Mouse (Mus musculus): ENCODE measurements around the gene Disc1. TPM values are rescaled to one million over a fixed set of nuclear protein-coding genes. Genes with fewer than 3 reads are reported as not detected.

The Disc1 gene
- total and polyA plus RNA-seq, 3 experiments, result not detected

GRCm38 (mm10) chr8:125247349-125247748 is 193.4 kb downstream of the Disc1 start:
- Histone ChIP-seq H3K4me1 (ENCODE audit: control insufficient read depth in 1 of 2, insufficient read depth in 2 of 2) (peaks cover 0 to 4% of the 10 kb centered on the region in 2 experiments; a peak in 1 of 4 replicates), H3K4me2 (ENCODE audit: insufficient read depth, low read depth, poor library complexity, severe bottlenecking) (no peak overlapping the region), H3K4me3 (replicated peaks in 1 of 3; ENCODE audit: low read depth in 2 of 3, low read length in 2 of 3, poor library complexity in 1 of 3) (no peak overlapping the region), H3K79me2 (replicated peaks; ENCODE audit: control insufficient read depth, extremely low read depth, insufficient read depth, poor library complexity, severe bottlenecking) (no peaks in the 10 kb centered on the region), H3K27ac (ENCODE audit: insufficient read depth, low read depth) (no peak overlapping the region), H3K9ac (ENCODE audit: insufficient read depth, low read depth) (no peak overlapping the region), H3K27me3 (replicated peaks) (peaks cover 3% of the 10 kb centered on the region), H3K36me3 (replicated peaks in 1 of 2; ENCODE audit: control insufficient read depth in 1 of 2, insufficient read depth in 1 of 2, low read length in 1 of 2) (no peaks in the 10 kb centered on the region), H3K9me3 (replicated peaks; ENCODE audit: low read length) (peaks cover 3% of the 10 kb centered on the region)
- dilution Hi-C loops (cut with MboI; ENCODE audit: extremely low pct_ligation_motif_present, extremely low pct_unique_long_range_greater_than_20kb, low sequenced_read_pairs), result no loop called here
- TF ChIP-seq TCF12 (IDR thresholded peaks at IDR 0.05; ENCODE audit: low read depth, low read length), result no peak
- no peak for TF ChIP-seq CHD2 (IDR thresholded peaks at IDR 0.05; ENCODE audit: low read length)
- no peak for TF ChIP-seq ELF1 (IDR thresholded peaks at IDR 0.05; ENCODE audit: low read depth, low read length)
- TF ChIP-seq E2F4 (IDR thresholded peaks at IDR 0.05; ENCODE audit: insufficient replicate concordance, low read depth, low read length), result no peak
- no peak for TF ChIP-seq ETS1 (conservative IDR thresholded peaks at IDR 0.05; ENCODE audit: low read depth, low read length)
- no peak for TF ChIP-seq NELFE (IDR thresholded peaks at IDR 0.05; ENCODE audit: low read depth, low read length)
- no peak for TF ChIP-seq KAT2A (IDR thresholded peaks at IDR 0.05; ENCODE audit: insufficient replicate concordance, low read length)
- TF ChIP-seq SIN3A (IDR thresholded peaks at IDR 0.05; ENCODE audit: low read length), result no peak
- TF ChIP-seq MAZ (IDR thresholded peaks at IDR 0.05; ENCODE audit: low read depth, low read length), result no peak
- no peak for TF ChIP-seq ZC3H11A (IDR thresholded peaks at IDR 0.05; ENCODE audit: low read depth, low read length)
- no peak for TF ChIP-seq CTCF (conservative IDR thresholded peaks at IDR 0.05 in 1 of 2, IDR thresholded peaks at IDR 0.05 in 1 of 2; ENCODE audit: low read depth in 2 of 2, low read length in 2 of 2)
- TF ChIP-seq ZNF384 (IDR thresholded peaks at IDR 0.05; ENCODE audit: low read depth, low read length), result no peak
- TF ChIP-seq USF2 (conservative IDR thresholded peaks at IDR 0.05; ENCODE audit: low read depth, low read length), result no peak
- TF ChIP-seq RAD21 (IDR thresholded peaks at IDR 0.05; ENCODE audit: low read depth, low read length), result no peak
- no peak for TF ChIP-seq PAX5 (IDR thresholded peaks at IDR 0.05; ENCODE audit: low read length)
- TF ChIP-seq MYC (IDR thresholded peaks at IDR 0.05; ENCODE audit: low read depth, low read length), result no peak
- no peak for TF ChIP-seq JUND (conservative IDR thresholded peaks at IDR 0.05; ENCODE audit: low read depth, low read length)
- no peak for TF ChIP-seq BHLHE40 (IDR thresholded peaks at IDR 0.05; ENCODE audit: low read depth, low read length)
- TF ChIP-seq MXI1 (IDR thresholded peaks at IDR 0.05; ENCODE audit: low read depth, low read length), result no peak
- no peak for TF ChIP-seq ZMIZ1 (IDR thresholded peaks at IDR 0.05; ENCODE audit: low read depth, low read length)
- no peak for DNase-seq (ENCODE audit: extremely low read depth)
- in situ Hi-C loops (cut with MboI; ENCODE audit: low pct_ligation_motif_present, low pct_unique_long_range_greater_than_20kb, low sequenced_read_pairs), result no loop called here

- H3K4me2 ChIP-seq (ENCODE audit: insufficient read depth, low read depth, poor library complexity, severe bottlenecking), result no peak overlapping the region
- in situ Hi-C loops (cut with MboI; ENCODE audit: low pct_ligation_motif_present, low pct_unique_long_range_greater_than_20kb, low sequenced_read_pairs) (no loop called here), dilution Hi-C loops (cut with MboI; ENCODE audit: extremely low pct_ligation_motif_present, extremely low pct_unique_long_range_greater_than_20kb, low sequenced_read_pairs) (no loop called here)
- no peak overlapping the region for H3K27ac ChIP-seq (ENCODE audit: insufficient read depth, low read depth)
- H3K4me3 ChIP-seq (replicated peaks in 1 of 3; ENCODE audit: low read depth in 2 of 3, low read length in 2 of 3, poor library complexity in 1 of 3), result no peak overlapping the region
- peaks cover 0 to 4% of the 10 kb centered on the region in 2 experiments; a peak in 2 of 4 replicates for H3K4me1 ChIP-seq (ENCODE audit: control insufficient read depth in 1 of 2, insufficient read depth in 2 of 2)
- H3K9ac ChIP-seq (ENCODE audit: insufficient read depth, low read depth), result no peak overlapping the region
- H3K36me3 ChIP-seq (replicated peaks in 1 of 2; ENCODE audit: control insufficient read depth in 1 of 2, insufficient read depth in 1 of 2, low read length in 1 of 2), result no peaks in the 10 kb centered on the region
- no peaks in the 10 kb centered on the region for H3K79me2 ChIP-seq (replicated peaks; ENCODE audit: control insufficient read depth, extremely low read depth, insufficient read depth, poor library complexity, severe bottlenecking)
- no peaks in the 10 kb centered on the region for H3K27me3 ChIP-seq (replicated peaks)
- H3K9me3 ChIP-seq (replicated peaks; ENCODE audit: low read length), result peaks cover 3% of the 10 kb centered on the region
- no peak for DNase-seq (ENCODE audit: extremely low read depth)
- TF ChIP-seq EP300 (IDR thresholded peaks at IDR 0.05; ENCODE audit: low read length) (no peak), BHLHE40 (IDR thresholded peaks at IDR 0.05; ENCODE audit: low read depth, low read length) (no peak), RAD21 (IDR thresholded peaks at IDR 0.05; ENCODE audit: low read depth, low read length) (no peak), NRF1 (IDR thresholded peaks at IDR 0.05; ENCODE audit: low read depth, low read length) (no peak), E2F4 (IDR thresholded peaks at IDR 0.05; ENCODE audit: insufficient replicate concordance, low read depth, low read length) (no peak), ZC3H11A (IDR thresholded peaks at IDR 0.05; ENCODE audit: low read depth, low read length) (no peak), POLR2A (IDR thresholded peaks at IDR 0.05; ENCODE audit: low read depth, low read length) (no peak), POLR2AphosphoS2 (IDR thresholded peaks at IDR 0.05; ENCODE audit: low read depth, low read length) (no peak)
These were observed 199.0 kb downstream of the Disc1 start for GRCm38 (mm10) chr8:125252946-125253345.
